Mouse (Mus musculus): ENCODE measurements around the gene Sumo1.
"Not testable (repeated sequence)": the region's sequence is repeated elsewhere in the genome, so short reads cannot be mapped to it uniquely, and the experiment has no call there.

Sumo1 gene

DNA sequence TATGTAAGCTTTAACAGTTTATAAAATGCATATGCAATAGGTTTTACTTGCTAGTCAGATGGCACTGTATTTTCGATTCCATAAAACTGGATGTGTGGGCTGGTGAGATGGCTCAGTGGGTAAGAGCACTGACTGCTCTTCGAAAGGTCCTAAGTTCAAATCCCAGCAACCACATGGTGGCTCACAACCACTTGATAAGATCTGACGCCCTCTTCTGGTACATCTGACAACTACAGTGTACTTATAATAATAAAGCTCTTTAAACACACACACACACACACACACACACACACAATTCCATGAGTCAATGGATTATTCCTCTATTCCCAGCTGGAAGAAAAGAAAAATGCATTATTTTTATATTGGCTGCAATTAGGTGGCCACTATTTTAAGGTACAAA lies 32.3 kb downstream of the Sumo1 start:
- DNase-seq (ENCODE audit: extremely low read depth, insufficient read length, low spot score) = no peak

DNA sequence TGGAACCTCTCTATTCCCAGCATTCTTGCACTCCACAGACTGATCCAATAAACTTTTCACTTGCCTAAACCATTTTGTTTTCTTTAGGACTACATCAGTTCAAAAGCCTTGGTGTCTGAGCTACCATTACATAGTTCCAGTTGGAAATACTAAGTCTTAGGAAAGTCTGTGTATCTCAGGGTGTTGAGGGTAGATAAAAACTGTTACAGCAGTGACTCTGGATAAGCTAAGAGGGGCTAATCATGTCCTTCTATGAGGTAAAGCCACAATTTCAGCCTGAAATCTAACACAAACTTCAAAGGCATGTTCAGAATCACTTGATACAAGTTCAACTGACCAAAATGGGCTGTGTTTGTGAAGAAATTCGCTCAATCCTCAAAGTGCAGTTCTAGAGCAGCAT lies 34.3 kb downstream of the Sumo1 start:
- no peak for DNase-seq (ENCODE audit: extremely low read depth, insufficient read length, low spot score)

DNA sequence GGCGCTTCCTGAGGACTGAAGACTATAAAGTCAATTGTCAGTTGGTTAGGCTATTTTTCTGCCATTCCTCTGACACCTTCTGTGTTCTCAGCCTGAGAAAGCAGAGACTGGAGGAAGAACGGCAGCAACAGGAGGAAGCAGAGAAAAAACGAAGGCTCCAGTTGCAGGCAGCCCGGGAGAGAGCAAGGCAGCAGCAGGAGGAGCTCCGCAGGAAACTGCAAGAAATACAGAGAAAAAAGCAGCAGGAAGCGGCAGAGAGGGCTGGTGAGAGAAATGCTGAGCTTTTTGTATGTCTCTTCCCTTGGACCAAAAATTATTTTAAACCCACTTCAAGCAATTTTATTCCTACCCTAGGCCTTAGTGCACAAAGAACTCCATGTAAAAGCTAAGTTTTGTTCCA lies 37.6 kb downstream of the Sumo1 start:
- DNase-seq (ENCODE audit: extremely low read depth, insufficient read length, low spot score) = no peak

DNA sequence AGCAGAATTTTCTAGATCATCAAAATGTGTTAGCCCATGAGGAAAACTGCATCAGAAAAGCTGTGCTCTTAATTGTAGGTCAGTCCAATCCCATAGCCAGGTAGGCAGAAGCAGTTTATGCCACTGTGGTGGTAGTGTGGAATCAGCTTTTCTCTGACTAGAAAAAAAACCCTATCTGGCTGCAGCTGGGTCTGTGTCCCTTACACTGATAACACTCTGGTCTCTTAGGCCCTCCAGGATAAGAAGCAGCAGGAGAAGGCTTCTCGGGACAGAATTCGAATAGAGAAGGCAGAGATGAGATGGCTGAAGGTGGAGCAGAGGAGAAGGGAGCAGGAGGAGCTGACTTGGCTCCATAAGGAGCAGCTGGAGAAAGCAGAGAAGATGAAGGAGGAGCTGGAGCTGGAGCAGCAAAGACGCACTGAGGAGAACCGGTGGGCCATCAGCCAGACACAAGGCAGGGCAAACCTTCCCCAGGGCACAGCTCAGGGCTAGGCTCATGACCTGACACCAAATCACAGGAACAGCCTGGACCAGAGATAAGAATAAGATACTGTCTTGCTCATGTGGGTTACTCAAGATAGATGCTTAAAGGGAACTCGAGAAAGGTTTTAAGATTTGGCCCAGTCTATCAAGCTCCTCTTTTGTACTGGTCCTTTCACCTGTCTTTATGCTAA lies 38.5 kb downstream of the Sumo1 start:
- no peak for DNase-seq (ENCODE audit: extremely low read depth, insufficient read length, low spot score)

DNA sequence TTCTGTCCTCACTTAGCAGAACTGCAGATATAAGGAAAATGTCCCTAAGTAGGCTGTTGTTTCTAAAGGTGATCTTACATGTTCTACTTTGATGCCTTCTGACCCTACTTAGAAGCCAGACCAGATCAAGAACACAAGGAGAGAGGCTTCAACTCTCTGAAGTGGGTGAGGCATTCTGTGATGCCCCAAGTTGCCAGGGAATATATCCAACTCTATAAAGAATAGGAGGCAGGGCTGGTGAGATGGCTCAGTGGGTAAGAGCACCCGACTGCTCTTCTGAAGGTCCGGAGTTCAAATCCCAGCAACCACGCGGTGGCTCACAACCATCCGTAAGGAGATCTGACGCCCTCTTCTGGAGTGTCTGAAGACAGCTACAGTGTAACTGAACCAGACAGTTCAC lies 40.3 kb downstream of the Sumo1 start:
- DNase-seq (ENCODE audit: extremely low read depth, insufficient read length, low spot score) = not testable (repeated sequence)

DNA sequence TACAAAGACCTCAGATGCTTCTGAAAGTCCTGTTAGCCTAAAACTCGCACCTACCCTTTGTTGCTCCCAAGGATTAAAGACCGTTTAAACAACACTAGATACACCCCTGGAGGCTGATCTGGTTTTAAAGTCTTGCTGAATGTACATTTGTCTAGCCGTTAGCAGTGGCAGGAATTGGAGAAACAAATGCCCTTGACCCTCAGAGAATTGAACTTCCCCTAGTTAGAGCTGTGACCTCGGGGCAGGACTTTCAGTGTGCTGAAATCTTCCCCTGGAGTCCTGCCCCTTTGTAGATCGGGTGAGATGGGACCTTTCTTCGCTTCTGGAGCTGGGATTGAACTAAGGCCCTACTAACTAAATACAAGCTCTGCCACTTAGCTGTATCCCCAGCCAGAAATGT lies 41.4 kb downstream of the Sumo1 start:
- DNase-seq (ENCODE audit: extremely low read depth, insufficient read length, low spot score) = no peak

DNA sequence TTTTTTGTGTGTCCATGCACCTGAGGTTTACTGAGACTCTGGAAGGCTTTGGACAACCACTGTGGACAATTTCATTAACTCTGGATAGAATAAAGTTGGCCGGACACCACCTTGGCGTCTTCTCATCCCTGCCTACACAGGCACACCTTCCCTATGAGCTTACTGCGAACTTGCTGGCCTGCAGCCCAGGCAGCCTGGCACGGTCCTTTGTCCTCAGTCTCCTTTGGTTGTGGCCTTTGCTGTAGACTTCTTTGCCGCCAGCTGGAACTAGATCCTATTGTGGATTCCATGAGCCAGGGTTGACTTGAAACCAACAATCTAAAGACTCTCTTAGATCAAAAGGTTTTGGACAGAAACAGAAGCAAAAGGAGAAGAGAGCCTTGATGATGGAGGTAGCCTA lies 45.2 kb downstream of the Sumo1 start:
- no peak for DNase-seq (ENCODE audit: extremely low read depth, insufficient read length, low spot score)

DNA sequence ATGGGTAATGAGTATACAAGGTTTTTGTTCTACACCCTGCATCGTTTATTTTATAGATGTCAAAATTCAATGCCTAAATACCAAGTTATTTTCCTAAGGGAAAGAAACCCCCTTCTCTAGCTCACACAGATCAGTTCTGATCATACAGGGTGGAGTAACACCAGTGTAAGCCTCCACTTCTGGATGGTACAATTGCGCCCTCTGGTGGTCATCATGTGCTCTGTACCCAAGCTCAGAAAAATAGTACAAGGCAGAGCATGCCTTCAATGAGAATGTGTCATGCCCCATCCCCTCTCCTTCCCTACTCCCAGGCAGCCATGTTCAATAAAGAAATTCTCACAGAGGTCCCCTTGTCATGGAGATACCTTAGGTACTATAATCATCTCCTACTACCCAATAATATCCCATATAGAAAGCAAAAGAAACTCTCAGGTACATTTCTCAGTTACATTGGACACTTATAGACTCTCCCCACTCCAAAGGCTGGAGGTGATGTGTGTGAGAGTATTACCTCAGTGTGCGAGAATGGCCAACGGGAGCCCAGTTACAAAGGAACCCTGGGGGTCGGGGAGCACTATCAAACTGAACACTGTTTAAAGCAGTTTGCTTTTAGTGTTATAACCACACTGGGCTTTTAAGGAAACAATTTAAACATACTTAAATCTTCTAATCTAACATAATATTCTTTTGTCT lies 47.2 kb downstream of the Sumo1 start:
- DNase-seq (ENCODE audit: extremely low read depth, insufficient read length, low spot score) = no peak

DNA sequence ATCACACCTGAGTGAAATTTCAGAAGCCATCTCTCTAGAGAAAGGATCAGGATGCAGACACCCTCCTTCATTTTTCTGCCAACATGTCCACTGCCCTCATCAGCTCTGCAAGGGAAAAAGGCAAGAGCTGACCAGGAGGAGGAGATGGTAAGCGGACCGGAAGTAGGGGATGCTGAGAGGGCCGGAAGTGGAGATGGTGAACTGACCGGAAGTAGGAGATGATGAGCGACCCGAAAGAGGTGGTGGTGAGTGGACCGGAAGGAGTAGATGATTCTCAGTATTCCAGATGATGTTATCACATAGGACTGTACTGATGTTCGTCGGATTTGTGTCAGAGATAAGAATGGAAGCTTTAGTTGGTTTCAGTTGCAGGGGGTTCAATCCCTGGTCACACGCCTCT lies 51.4 kb downstream of the Sumo1 start:
- no peak for DNase-seq (ENCODE audit: extremely low read depth, insufficient read length, low spot score)

DNA sequence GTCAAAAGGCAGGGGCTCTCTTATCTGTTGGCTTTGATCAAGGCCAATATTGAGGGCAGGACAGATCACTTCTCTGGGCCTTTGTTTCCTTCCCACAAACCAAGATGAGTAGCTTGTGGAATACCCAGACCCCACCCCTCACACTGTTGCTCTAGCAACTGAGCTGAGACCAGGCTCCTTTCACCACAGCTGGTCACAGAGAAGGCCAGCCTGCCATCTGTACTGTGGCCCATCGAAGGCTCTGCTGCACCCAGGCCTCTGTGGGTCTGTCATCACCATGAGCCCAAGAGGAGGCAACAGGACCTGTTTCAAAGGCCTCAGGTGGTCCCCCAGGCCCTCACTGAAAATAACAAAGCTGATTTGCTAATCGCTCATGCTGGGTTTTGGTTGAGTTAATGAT lies 55.6 kb downstream of the Sumo1 start:
- no peak for DNase-seq (ENCODE audit: extremely low read depth, insufficient read length, low spot score)

DNA sequence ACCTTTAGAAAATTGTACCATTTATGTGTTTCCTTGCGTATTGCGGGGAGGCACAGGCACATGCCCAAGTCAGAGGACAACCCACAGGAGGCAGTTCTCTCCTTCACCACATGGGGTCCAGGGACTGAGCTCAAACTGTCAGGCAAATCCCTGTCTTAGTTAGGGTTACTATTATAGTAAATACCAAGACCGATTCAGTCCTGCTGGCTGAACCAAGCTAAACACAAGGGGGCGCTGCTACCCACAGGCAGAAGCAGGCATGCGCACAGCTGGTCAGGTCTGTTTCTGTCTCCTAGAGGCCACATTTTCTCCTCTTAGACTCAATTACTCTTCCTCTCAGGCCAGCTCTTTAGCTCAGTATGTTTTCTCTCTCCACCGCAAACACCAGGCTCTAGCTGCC lies 56.8 kb downstream of the Sumo1 start:
- no peak for DNase-seq (ENCODE audit: extremely low read depth, insufficient read length, low spot score)

DNA sequence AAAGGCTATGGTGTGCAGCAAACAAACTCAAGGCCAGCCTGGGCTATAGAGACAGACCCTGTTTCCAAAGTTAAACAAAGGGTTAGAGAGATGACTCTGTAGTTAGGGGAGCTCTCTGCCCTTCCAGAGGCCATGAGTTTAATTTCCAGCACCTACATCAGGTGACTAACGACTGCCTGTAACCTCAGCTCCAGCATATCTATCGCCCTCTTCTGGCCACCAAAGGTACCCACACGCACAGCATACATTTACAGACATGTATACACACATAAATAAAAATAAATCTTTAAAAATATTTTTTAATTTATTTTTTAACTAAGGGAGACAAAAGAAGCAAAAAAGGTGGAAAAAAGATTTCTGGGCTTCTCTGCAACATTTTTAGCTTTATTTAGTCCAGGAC lies 59.7 kb downstream of the Sumo1 start:
- DNase-seq (ENCODE audit: extremely low read depth, insufficient read length, low spot score) = no peak

DNA sequence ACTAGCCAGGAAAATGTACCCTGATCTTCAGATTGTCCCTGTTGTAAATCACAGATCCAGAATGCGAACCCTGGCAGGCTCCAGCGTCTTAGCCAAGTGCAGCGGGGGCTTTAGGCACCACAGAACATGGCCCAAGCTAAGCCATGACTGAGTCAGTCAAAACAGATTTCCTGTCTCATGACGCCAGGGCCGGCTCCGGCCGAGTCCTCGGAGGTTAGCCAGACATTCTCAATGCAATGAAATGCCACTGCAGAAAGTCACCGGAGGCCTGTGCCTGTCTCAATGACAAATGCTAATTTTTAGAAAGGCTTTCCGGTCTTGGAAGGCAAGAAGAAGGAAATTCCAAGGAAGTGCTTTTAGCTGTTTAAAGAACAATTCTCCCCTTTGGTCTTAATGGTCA lies 60.7 kb downstream of the Sumo1 start:
- DNase-seq (ENCODE audit: extremely low read depth, insufficient read length, low spot score) = no peak

DNA sequence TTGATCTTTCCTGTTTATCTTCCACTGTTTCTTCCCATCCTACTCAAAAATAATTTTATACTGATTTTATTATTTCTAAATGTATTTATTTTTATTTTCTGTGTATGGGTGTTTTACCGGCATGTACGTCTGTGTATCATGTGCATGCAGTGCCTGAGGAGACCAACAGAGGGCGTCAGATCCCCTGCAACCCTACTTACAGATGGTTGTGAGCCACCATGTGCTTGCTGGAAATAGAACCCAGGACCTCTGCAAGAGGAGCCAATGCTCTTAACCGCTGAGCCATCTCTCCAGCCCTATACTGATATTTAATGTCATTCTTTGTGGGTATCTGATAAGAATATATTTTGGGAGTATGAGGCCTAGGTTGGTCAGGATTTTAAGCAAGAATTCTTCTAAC lies 61.2 kb downstream of the Sumo1 start:
- DNase-seq (ENCODE audit: extremely low read depth, insufficient read length, low spot score) = no peak

DNA sequence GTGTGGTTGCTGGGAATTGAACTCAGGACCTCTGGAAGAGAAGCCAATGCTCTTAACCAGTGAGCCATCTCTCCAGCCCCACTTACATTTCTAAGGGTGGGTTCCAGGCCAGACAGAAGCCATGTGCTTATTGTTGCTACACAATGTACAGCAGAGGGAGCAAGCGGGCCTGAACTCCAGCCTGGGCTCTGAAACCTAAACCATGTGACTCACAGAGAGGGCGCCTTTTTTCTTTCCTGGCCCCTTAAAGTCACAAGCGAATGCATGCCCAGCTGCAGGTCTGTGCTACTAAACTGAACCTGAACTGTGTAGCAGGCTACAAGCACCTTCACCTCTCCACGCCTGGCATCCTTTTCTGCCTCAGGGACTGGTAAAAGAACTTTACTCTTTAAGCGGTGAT lies 61.7 kb downstream of the Sumo1 start:
- peak; percentile 25 for DNase-seq (ENCODE audit: extremely low read depth, insufficient read length, low spot score)

DNA sequence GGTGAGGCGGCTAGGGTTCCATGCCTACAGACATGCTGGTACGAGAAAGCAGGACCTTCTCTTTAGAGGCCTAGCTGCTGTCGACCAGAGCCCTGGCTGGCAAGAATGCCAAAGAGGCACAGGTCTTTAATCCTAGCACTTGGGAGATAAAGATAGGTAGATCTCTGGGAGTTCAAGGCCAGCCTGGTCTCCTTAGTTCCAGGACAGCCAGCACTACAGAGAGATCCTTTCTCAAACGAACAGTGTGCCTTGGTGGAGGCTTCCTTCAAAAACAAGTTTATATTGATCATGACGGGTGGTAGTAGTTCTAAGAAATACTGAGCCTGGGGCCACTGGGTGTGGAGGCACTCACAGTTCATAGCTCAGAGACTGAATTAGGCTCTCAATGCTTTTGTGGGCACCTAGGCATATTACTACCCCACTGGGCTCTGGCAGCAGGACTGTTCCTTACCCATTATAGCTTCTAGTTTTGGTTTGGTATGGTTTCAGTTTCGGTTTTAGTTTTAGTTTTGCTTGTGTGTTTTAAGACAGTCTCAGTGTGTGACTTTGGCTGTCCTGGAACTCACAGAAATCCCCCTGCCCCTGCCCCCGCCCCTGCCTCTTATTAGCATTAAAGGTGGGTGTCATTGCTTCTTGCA lies 62.4 kb downstream of the Sumo1 start:
- DNase-seq (ENCODE audit: extremely low read depth, insufficient read length, low spot score) = no peak

DNA sequence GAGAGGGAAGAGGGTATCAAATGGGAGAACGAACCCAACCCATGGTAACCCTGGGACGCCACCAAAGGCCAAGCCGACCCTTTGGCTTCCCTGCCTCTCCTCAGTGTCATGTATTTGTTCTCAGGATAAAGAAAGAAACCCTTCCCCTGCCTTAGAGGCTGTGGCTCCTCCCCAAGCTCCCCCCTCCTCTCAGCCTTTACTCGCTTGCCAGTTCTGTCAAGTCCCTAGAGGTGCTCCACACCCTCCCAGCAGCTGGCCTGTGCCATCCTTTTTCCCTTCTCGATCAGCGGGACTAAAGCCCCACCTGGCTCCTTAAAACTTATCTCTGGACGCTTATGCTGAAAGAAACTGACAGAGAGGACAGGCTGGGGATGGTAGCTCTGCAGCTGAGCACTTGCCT lies 63.6 kb downstream of the Sumo1 start:
- DNase-seq (ENCODE audit: extremely low read depth, insufficient read length, low spot score) = no peak

DNA sequence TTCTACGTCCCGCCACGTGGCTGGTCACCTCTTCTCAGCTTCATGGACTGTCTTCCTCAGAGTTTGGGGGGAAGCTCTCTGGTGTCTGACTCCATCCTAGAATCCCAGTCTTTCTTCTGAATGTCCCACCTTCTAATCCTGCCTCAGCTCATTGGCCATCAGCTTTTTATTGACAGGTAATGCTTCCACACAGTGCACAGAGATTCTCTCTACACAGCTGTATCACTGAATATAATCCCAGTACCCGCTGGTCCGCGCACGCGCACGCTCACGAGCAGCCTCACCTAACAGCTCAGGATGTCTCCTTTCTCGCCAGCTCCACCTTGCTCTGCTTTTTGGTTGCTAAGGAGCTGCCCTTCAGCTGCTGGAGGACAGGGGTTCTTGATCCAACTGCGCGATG lies 64.2 kb downstream of the Sumo1 start:
- DNase-seq (ENCODE audit: extremely low read depth, insufficient read length, low spot score) = no peak

DNA sequence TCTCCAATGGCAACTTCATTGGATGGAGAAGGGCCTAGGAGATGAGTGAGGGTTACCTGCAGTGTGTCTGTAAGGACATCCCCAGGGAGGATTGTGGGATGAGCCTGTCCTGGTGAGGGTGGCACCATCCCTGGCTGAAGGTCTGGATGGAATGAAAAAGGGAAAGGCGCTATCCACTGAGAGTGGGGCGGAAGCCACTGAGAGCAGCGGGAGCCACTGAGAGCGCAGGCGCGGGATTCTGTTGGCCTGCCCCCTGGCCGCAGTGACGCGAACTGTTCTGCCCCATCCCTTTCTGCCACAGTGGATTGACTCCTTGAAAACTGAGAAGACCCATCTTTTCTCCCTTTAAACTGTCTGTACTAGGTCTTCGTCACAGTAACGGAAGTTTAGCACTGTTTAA lies 66.7 kb downstream of the Sumo1 start:
- DNase-seq (ENCODE audit: extremely low read depth, insufficient read length, low spot score) = no peak

DNA sequence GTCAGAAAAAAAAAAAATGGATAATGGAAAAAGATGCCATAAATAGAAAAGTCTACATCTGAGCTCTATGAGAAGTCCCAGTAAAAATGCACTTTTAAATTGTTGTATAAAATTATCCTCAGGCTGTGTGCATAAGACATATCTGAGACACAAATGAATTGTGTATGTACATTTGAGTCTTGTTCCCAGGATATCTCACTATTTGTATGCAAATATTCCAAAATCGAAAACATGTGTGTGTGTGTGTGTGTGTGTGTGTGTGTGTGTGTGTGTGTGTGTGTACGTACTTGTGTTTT lies 67.3 kb downstream of the Sumo1 start:
- no peak for DNase-seq (ENCODE audit: extremely low read depth, insufficient read length, low spot score)

DNA sequence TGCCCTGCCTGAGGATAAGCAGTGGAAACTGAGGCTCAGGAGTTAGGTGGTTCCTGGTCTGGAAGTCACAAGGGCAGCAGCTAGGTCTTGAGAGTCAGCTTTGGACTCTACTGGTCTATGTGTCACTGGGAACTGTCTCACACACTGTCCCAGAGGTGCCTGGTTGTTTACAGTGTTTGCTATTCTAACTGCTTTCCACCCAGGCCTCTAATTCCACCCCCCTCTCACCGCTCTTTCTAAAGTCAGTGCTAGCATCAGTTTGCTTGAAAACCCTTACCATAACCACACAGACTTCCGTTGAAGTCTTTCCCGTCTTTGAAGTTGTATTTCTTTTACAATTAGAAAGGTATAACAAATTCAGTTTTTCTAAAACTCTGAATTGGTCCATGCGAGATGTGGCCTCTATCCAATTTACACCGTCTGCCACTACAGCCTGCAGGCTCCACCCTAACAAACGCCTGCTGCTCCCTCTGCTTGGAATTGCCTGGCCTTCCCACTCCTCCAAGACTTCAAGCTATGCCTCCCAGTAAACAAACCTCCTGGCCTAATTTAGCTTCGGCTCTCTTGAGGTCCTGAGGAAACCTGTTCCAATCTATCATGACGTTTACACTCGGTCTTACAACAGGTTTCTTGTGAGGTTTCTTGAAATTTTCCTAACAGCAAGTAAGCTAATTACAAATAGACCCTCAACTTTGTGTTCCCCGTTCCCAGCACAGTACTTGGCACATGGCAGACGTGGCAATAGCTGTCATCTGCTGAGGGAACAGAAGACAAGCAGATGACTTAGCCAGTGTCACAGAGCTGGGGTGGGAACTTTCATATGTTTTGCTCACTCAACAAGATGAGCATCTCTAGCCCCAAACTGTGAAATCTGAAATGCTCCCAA lies 67.9 kb downstream of the Sumo1 start:
- no peak for DNase-seq (ENCODE audit: extremely low read depth, insufficient read length, low spot score)

DNA sequence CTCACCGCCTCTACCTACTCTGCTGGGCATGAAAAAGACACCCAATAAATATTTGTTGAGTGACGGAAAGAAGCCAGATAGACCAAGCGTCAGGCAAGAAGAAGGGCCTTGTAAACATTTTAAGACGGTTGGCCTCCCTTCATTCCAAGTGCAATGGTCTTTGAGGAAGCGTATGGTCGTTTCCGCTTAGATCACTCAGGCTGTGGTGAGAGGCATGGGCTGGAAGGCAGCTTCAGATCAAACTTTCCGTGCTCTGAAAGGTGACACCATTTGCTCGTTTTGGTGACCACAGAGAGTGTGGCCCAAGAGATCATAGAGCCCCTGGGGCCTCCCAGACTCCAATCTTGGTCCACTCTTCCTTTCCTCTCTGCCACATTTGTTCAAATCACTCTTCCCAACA lies 75.0 kb downstream of the Sumo1 start:
- DNase-seq (ENCODE audit: extremely low read depth, insufficient read length, low spot score) = no peak
